Mouse (Mus musculus) urinary bladder, postnatal 10 days (tissue): ENCODE measurements around the gene Lpo.

Source experiments
- DNase-seq: peaks from one replicate; pipeline ENCODE4 v3.0.0; 2022; ENCODE audit warnings: low spot score

The Lpo gene

GRCm38 (mm10) chr11:87805448-87805847 is 22.6 kb downstream of the Lpo start:
- DNase-seq: no peak

GRCm38 (mm10) chr11:87802621-87803020 is 25.5 kb downstream of the Lpo start:
- DNase-seq: no peak

GRCm38 (mm10) chr11:87801711-87802275 is 26.3 kb downstream of the Lpo start:
- DNase-seq: no peak

GRCm38 (mm10) chr11:87793460-87793859 is 34.6 kb downstream of the Lpo start, which contains the start of gene Mpo:
Mpo (plus strand) TSS chr11:87793581.
- no peak for DNase-seq

GRCm38 (mm10) chr11:87790088-87790487 is 38.0 kb downstream of the Lpo start:
- DNase-seq: no peak

GRCm38 (mm10) chr11:87780130-87780529 is 48.0 kb downstream of the Lpo start:
- DNase-seq: no peak

GRCm38 (mm10) chr11:87779392-87779791 is 48.7 kb downstream of the Lpo start:
- no peak for DNase-seq

- DNase-seq: no peak
Observed at GRCm38 (mm10) chr11:87778915-87779314, 49.2 kb downstream of the Lpo start.

GRCm38 (mm10) chr11:87778100-87778765 is 49.9 kb downstream of the Lpo start:
- DNase-seq: no peak

- DNase-seq: no peak
Observed at GRCm38 (mm10) chr11:87772354-87772753, 55.7 kb downstream of the Lpo start.

GRCm38 (mm10) chr11:87770989-87771388 is 57.1 kb downstream of the Lpo start:
- no peak for DNase-seq

GRCm38 (mm10) chr11:87768745-87769144 is 59.3 kb downstream of the Lpo start:
- no peak for DNase-seq

GRCm38 (mm10) chr11:87763988-87764876 is 63.9 kb downstream of the Lpo start:
- no peak for DNase-seq

GRCm38 (mm10) chr11:87763511-87763987 is 64.5 kb downstream of the Lpo start:
- DNase-seq: no peak

GRCm38 (mm10) chr11:87762702-87763385 is 65.2 kb downstream of the Lpo start:
- no peak for DNase-seq

GRCm38 (mm10) chr11:87761806-87762701 is 66.0 kb downstream of the Lpo start:
- no peak for DNase-seq

GRCm38 (mm10) chr11:87761181-87761721 is 66.8 kb downstream of the Lpo start:
- no peak for DNase-seq

- no peak for DNase-seq
Observed at GRCm38 (mm10) chr11:87760301-87761081, 67.6 kb downstream of the Lpo start, which contains the start of gene Tspoap1. Tspoap1 (plus strand) TSS chr11:87760541.

- no peak for DNase-seq
Observed at GRCm38 (mm10) chr11:87759609-87760005, 68.5 kb downstream of the Lpo start.
